Mouse (Mus musculus): ENCODE results near the gene Rbm4b. TPM values are rescaled to one million over a fixed set of nuclear protein-coding genes. Genes with fewer than 3 reads are reported as not detected.
"Not testable (repeated sequence)": the region's sequence is repeated elsewhere in the genome, so short reads cannot be mapped to it uniquely, and the experiment has no call there.

Rbm4b gene
- polyA plus RNA-seq, 2 experiments from 2014 or later: 87.2 to 107 TPM

DNA sequence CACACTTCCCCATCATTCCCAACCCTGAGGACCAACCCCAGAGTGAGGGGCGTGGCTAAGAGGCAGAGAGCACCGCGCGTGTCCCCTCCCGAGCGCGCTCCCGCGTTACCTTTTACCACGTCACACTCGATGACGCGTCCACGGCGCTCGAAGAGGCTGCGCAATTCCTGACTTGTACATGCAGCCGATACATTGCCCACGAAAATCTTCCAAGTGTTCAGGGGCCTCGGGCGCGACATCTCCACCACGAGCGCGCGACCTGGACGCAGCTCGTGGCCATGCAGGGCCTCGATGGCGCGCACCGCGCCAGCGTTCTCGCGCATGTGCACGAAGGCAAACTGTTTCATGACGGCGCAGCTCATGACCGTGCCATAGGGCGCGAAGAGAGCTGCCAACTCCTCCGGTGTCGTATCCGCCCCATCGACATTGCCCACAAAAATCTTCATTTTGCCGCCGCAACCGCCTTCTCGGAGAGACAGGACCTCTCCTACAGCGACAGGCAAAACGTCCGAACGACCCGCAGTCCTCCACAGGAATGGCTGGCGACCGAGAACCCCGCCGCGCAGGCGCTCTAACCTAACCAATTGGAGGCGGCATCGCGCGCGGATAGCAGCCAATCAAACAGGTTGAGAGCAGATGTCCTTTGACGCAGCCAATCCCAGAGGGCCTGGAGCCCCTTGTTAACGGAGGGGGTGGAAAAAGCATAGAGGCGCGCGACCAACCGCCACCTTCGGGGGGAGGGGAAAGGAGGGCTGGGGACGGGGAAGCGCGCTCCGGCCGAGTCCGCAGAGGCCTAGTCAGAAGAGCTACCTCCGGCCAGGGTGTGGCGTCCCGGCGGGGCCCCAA lies 55.0 kb downstream of the Rbm4b start, which contains the start of the genes Gm21992 and Rbm14:
Gm21992 (minus strand) TSS at position 550 of the 846 bp plus-strand sequence.
Rbm14 (minus strand) TSS at position 572 of the 846 bp plus-strand sequence.
- ATAC-seq: peak; percentile 94

GRCm38 (mm10) chr19:4811909-4812242 lies 55.6 kb downstream of the Rbm4b start:
- ATAC-seq: no peak

DNA sequence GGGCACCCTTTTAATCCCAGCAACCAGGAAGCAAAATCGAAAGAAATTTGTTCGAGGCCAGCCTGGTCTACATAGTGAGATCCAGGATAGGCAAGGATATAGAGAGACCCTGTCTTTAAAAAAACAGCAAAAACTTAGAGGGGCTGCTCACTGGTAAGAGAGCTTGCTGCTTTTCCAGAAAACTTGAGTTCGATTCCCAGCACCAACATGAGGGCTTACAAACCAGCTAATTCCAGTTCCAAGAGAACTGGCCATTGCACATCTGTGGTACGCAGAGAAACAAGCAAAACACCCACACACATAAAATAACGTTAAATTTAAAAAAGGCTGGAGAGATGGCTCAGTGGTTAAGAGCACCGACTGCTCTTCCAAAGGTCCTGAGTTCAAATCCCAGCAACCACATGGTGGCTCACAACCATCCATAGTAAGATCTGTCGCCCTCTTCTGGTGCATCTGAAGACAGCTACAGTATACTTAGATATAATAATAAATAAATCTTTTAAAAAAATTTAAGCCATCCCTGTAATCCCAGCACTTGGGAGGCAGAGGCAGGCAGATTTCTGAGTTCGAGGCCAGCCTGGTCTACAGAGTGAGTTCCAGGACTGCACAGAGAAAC lies 56.1 kb downstream of the Rbm4b start:
- not testable (repeated sequence) for ATAC-seq

DNA sequence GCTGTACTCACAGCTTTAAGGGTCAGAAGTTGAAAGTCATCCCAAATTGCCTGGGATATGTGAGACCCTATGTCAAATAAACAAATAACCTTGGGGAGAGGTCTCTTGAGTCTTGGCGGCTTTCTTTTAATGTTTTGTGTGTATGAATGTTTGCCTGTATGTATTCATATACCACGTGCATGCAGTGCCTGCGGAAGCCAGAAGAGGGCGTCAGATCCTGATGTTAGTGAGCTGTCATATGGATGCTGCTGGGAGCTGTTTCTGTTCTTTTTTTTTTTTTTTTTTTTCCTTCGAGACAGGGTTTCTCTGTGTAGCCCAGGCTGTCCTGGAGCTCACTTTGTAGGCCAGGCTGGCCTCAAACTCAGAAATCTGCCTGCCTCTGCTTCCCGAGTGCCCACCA lies 56.7 kb downstream of the Rbm4b start:
- no peak for ATAC-seq

Other genes with a start within 250 kb of the Rbm4b start
- gene Pcx, start 246.0 kb upstream of the Rbm4b start, polyA plus RNA-seq (2017; shearing (Covaris generic)): 1 to 10 TPM; 1.0 to 1.5 TPM
- gene Lrfn4, start 140.8 kb upstream of the Rbm4b start, polyA plus RNA-seq (2017; shearing (Covaris generic)): under 1 TPM in 1 of 2 experiments, not detected in 1; 0.31 TPM
- gene Rce1, start 130.9 kb upstream of the Rbm4b start, polyA plus RNA-seq (2017; shearing (Covaris generic)): 10 to 100 TPM; 38.4 to 47.2 TPM
- gene Gm960, start 57.8 kb upstream of the Rbm4b start, polyA plus RNA-seq (2017; shearing (Covaris generic)): not detected
- under 1 TPM; 0.11 to 0.17 TPM for gene Sptbn2, start 45.3 kb upstream of the Rbm4b start, polyA plus RNA-seq (2017; shearing (Covaris generic))
- 10 to 100 TPM; 25.8 to 50.9 TPM for gene Rbm4, start 37.4 kb downstream of the Rbm4b start, polyA plus RNA-seq (2017; shearing (Covaris generic))
- 10 to 100 TPM; 36.1 to 36.5 TPM for gene Gm21992, start 55.1 kb downstream of the Rbm4b start, polyA plus RNA-seq (2017; shearing (Covaris generic))
- gene Rbm14, start 55.1 kb downstream of the Rbm4b start, polyA plus RNA-seq (2017; shearing (Covaris generic)): 10 to 100 TPM; 18.3 to 54.9 TPM
- 100 to 1,000 TPM in 1 of 2 experiments, 10 to 100 TPM in 1; 94.7 to 162 TPM for gene Ccs, start 82.8 kb downstream of the Rbm4b start, polyA plus RNA-seq (2017; shearing (Covaris generic))
- gene Ccdc87, start 82.9 kb downstream of the Rbm4b start, polyA plus RNA-seq (2017; shearing (Covaris generic)): not detected
- gene Ctsf, start 98.6 kb downstream of the Rbm4b start, polyA plus RNA-seq (2017; shearing (Covaris generic)): under 1 TPM; 0.66 to 0.67 TPM
- not detected for gene Actn3, start 121.4 kb downstream of the Rbm4b start, polyA plus RNA-seq (2017; shearing (Covaris generic))
- gene Zdhhc24, start 122.2 kb downstream of the Rbm4b start, polyA plus RNA-seq (2017; shearing (Covaris generic)): 1 to 10 TPM; 6.3 to 6.7 TPM
- 1 to 10 TPM in 1 of 2 experiments, not detected in 1; 1.4 TPM for gene Bbs1, start 150.1 kb downstream of the Rbm4b start, polyA plus RNA-seq (2017; shearing (Covaris generic))
- 10 to 100 TPM; 38.4 to 59.4 TPM for gene Dpp3, start 171.8 kb downstream of the Rbm4b start, polyA plus RNA-seq (2017; shearing (Covaris generic))
- under 1 TPM in 1 of 2 experiments, not detected in 1; 0.25 TPM for gene Peli3, start 186.6 kb downstream of the Rbm4b start, polyA plus RNA-seq (2017; shearing (Covaris generic))
- gene Mrpl11, start 205.7 kb downstream of the Rbm4b start, polyA plus RNA-seq (2017; shearing (Covaris generic)): 10 to 100 TPM; 79.9 to 91.1 TPM
- gene Npas4, start 233.8 kb downstream of the Rbm4b start, polyA plus RNA-seq (2017; shearing (Covaris generic)): under 1 TPM; 0.32 to 0.83 TPM

All from activated CD4-positive, CD25-positive, alpha-beta regulatory T cell, adult 4 months (primary cell).